Mouse (Mus musculus): Measurements from ENCODE around the gene Cfap77.

Cfap77 gene

DNA sequence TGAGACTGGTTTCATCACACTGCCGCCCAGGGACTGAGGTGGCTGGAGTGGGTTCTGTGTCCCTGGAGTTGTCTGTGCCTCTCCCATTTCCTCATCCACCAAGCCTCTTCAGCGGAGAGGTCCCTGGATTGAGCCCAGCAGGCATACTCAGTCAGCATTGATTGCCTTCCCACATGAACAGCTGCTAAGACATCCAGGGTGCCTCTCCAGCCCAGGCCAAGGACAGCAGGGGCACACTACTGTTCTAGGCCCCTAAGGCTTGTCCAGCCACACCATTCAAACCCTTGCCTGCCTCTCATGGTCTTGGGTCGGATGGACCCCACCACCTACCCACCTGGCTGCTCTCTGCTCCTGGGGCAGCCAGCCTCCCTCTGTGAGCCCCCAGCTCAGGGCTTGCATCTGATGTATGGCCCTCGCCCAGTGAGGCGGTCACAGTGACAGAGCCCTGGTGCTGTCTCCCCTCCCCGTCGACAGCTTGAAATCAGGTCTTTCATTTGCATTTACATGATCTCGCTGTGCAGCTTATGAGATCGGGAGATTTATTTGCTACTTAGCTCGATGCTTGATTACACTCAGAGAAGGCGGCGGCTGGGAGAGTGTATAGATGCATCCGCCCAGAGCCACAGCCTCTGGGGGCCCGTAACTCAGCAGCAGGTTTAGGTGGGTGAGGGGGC lies 57.6 kb downstream of the Cfap77 start:
- DNase-seq (ENCODE audit: low read depth, low spot score): no peak

DNA sequence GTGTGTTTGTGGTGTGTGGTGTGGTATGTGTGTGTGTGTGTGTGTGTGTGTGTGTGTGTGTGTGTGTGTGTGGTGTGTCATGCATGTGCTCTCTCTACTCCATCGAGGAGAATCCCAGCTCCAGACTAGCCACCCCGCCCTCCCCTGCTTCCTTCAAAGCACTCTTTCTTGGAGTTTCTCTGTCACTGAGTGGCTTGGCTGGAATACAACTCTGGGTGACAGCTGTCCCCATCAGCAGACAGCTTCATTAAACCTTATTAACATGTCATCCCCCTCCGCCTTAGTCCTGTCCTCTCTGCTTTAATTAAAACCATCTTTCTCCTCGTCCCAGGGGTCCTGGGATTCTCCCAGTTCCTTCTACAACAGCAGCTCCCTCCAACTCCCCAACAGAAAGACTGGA lies 59.4 kb downstream of the Cfap77 start:
- DNase-seq (ENCODE audit: low read depth, low spot score): no peak

DNA sequence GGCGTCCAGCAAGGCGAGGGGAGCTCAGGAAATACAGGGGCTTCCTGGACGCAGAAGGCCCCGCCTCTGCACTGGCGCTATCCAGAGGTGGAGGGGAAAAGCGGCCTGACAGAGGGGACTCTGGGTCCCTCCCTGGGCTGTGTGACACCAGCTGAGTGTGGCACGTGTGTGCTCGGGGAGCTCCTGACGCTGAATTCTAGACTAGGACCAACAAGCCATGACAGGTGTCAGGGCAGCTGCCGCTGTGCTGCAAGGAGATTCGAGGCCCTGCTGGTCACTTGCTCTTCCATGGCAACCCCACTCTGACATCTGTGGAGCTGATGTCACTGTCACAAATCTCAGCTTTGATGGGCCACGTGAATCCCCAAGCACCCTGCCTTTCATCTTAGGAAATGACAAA lies 60.9 kb downstream of the Cfap77 start:
- DNase-seq (ENCODE audit: low read depth, low spot score): no peak

DNA sequence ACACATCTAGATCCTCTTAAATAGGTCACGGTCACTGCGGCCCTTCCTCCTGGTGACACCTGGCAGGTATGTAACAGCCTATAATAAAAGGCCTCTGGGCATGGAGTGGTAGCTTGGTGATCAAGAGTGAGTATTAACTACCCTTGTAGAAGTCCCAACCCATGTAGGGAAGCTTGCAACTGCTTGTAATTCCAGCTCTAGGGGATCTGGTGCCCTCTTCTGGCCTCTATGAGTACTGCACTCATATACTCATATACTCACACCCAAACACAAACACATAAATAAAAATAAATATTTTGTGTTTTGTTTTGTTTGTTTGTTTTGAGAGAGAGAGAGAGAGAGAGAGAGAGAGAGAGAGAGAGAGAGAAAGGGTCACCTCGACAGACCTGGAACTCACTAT lies 66.1 kb downstream of the Cfap77 start:
- no peak for DNase-seq (ENCODE audit: low read depth, low spot score)

DNA sequence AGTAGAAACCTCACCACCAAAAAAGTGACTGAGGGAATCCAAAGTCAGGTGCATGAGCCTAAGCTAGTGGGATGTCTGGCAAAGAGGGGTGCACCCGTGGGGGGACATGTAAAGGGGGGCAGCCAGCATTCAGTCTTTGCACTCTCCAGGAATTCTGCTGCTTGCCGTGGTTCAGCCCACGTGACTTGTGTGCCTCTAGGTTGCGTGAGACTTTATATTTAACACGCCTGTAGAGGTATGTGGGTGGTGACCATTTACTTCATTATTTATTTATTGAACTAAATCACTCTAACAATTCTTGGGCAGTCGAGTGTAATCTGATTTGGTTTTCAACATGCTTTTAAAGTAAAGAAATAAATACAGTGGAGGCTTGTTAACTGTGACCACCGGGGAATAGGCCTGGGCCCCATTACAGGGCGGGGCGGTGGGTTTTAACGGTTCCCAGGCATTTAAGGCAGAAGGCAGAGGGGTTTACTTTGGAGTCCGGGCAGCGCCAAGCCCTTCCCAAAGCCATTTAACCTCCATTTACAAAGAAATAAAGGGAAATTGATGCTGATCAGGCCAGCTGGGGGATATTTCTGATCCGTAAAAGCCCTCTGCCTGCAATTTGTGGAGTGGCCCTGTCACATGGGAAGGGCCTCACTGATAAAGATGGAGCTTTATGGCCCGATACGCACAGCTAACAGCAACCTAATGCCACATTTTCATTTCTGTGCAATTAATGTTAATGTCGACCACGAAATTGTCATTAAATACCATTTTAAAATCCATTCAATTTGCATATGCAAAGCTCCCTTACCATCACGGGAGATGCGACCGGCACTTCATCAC lies 74.6 kb downstream of the Cfap77 start:
- DNase-seq (ENCODE audit: low read depth, low spot score): no peak

DNA sequence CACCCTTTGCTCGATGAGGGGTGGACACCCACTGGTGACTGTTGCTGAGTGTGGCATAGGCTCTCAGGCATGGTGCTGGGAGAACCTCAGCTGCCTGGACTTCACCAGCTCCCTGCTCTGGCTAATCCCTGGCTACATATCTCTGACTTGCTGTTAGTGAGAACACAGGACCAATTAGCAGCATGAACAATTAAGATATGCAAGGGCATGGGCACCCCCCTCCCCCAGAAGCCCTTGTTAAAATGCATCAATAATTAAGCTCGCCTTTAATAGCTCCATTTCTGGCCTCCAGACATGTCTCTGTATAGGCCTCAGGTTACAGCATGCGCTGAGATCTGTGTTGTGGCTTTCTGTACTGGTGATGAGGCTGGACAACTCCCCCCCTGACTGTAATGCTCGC lies 76.4 kb downstream of the Cfap77 start:
- DNase-seq (ENCODE audit: low read depth, low spot score): no peak

GRCm38 (mm10) chr2:28976635-28977034 lies 78.2 kb downstream of the Cfap77 start:
- peak; percentile 27 for DNase-seq (ENCODE audit: low read depth, low spot score)

DNA sequence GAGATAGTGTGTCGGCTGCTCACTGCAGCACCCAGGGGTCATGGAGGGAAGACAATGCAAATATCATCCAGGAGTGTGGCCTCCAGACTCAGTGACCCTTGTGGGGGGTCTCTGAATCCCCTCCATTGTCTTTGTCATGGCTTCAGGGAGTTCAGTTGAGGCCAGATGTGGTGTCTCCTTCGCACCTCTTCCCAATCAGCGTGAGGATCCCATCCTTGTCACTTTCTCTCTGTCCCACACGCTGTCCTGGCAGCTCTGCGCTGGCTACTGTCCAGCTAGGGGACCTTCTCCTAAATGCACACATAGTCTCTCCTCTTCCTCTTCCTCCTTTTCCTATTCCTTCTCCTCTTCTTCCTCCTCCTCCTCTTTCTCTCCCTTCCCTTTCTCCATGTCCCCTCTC lies 79.3 kb downstream of the Cfap77 start:
- DNase-seq (ENCODE audit: low read depth, low spot score): no peak

DNA sequence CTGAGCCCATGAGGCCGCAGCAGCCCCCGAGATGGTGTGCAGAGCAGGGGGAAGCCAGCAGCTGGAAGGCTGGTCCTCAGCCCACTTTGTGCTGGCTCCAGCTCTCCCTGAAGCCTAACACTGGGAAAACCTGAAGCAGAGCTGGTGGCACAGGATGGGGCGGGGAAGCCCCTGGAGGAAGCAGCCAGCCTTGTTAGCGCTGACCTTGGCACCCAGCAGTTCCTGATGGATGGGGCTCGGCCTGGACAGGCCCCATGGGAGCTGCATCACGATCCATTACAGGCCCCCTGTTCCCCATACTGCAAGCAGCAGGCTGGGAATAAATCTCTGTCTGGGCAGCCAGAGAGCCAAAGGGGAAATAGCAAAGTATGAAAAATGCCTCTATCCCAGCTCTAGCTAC lies 80.3 kb downstream of the Cfap77 start:
- DNase-seq (ENCODE audit: low read depth, low spot score): no peak

GRCm38 (mm10) chr2:28973832-28974450 lies 80.9 kb downstream of the Cfap77 start:
- no peak for DNase-seq (ENCODE audit: low read depth, low spot score)

- DNase-seq (ENCODE audit: low read depth, low spot score): no peak
Observed at GRCm38 (mm10) chr2:28970424-28970823, 84.4 kb downstream of the Cfap77 start.

DNA sequence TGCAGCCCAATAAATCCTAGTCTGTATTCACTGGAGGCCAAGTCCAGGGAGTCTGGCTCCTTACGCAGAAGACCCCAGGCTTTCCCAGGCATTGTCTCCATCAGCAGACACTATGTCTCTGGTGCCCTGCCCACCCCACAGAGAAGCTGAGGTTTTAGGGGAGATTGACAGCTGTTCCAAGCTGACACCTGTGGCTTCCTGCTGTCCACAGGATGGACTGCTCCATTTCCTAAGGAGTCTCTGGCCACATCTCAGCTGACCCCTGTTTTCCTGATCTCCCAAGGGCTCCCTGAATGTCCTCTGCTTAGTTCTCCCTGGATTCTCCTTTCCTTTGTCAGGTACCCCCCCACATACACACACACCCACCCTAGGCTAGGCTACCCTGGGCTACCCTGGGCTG lies 86.6 kb downstream of the Cfap77 start:
- no peak for DNase-seq (ENCODE audit: low read depth, low spot score)

- no peak for DNase-seq (ENCODE audit: low read depth, low spot score)
Observed at GRCm38 (mm10) chr2:28966151-28966795, 88.6 kb downstream of the Cfap77 start.

DNA sequence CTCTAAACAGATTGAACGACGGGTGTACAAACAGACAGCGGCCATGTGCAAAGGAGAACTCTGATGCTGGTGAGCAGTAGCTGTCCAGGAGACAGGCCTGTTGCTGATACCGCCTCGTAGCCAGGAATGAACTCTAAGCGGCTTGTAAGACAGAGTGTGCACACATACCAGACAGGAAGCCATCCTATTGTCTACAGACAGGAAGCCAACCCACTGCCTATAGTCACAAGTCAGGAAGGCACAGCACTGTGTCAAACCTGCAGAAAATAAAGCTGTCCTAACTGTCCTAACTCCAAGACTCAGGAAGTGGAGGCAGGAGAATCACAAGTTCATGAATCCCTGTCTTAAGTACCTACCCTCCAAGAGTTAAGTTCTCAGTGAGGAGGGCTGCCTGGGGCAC lies 91.3 kb downstream of the Cfap77 start:
- DNase-seq (ENCODE audit: low read depth, low spot score): no peak

- no peak for DNase-seq (ENCODE audit: low read depth, low spot score)
Observed at GRCm38 (mm10) chr2:28961636-28962035, 93.2 kb downstream of the Cfap77 start.

DNA sequence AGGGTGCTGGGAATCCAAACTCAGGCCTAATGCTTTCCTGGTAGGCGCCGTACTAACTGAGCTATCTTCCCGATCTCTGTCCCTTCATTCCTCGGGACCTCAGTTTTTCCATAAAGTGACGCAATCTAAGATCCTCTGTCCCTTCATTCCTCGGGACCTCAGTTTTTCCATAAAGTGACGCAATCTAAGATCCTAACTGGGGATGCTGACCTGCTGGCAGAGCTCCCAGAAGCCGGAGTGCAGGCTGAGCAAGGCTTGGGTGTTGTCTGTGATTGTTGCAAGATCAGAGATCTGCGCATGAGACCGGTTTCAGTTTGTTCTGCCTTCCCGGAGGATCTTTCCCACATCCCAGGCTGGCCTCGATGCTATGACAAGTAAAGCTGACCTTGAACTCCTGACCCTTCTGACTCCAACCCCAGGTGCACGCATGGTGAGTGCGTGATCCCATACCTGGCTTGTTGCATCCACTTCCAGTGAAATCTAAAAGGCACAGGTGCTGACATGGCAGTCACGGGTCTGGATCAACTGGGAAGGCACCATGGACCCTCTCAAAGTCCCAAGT lies 93.8 kb downstream of the Cfap77 start:
- DNase-seq (ENCODE audit: low read depth, low spot score): no peak

DNA sequence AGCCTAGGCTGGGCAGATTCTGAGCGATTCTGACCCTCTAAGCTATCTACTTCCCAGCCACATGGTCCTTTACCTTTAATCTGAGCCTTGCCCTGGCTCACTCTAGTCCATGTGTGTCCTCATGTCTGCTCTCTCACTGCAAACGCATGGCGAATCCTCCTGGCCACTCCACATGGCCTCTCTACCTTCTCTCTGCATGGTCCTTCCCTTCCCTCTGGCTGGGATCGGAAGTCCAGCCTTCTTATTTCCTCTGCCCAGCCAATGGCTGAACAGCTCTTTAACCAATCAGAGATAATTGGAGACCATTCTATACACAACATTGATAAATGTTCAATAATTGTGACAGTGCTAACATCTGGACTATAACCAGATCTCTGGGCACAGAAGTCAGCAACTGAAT lies 98.0 kb downstream of the Cfap77 start:
- DNase-seq (ENCODE audit: low read depth, low spot score): no peak

DNA sequence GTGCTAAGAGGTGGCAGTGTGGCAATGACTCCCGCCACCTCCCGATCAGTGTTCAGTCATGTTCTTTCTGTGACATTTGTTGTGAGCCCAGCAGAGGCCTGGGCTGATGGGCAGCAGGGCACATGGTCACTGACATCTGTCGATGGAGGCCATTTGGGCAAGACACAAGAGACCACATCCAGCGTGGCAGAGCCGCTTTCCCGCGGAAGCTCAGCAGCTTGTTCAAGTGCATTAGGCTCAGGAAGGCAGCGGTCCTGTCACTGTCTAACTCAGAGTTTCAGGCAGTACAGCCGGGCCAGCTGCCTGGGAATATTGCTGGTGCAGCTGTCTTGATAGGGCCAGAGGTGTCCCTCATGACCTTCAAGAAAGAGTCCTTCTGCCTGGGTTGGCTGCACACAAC lies 100.3 kb downstream of the Cfap77 start:
- no peak for DNase-seq (ENCODE audit: low read depth, low spot score)

GRCm38 (mm10) chr2:28952981-28953380 lies 101.9 kb downstream of the Cfap77 start:
- no peak for DNase-seq (ENCODE audit: low read depth, low spot score)

- no peak for DNase-seq (ENCODE audit: low read depth, low spot score)
Observed at GRCm38 (mm10) chr2:28946312-28946711, 108.6 kb downstream of the Cfap77 start.

- DNase-seq (ENCODE audit: low read depth, low spot score): no peak
Observed at GRCm38 (mm10) chr2:28945388-28945787, 109.5 kb downstream of the Cfap77 start.
